Mouse (Mus musculus): ENCODE measurements around the gene Nus1.

Gene Nus1

DNA sequence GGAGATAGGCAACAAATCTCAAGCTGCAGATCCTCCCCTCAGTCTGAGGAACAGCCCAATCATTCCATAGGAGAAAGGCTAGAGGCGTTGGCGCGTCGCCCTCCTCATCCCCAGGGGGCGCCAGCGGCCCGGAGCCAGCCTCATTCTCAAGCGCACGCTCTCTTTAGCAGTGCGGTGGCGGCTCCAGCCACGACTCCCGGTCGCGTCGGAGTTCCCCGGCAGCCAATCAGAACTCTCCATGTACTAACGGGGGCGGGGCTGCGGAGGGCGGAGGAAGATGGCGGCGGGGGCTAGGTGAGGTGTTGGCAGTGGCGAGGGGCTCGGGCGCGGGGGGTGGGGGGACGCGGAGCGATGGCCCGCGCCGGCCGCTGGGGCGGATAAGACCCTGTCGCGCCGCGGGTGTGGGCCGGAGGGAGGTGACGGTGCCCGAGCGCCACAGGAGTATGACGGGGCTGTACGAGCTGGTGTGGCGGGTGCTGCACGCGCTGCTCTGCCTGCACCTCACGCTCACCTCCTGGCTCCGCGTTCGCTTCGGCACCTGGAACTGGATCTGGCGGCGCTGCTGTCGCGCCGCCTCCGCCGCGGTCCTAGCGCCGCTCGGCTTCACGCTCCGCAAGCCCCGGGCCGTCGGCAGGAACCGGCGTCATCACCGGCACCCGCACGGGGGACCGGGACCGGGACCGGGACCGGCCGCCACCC, at the start of gene Nus1:
Gene Nus1 (plus strand): TSS at position 249 of the 699 bp plus-strand sequence.
- DNase-seq (ENCODE audit: low read depth, low spot score): peak; percentile 90

- no peak for DNase-seq (ENCODE audit: low read depth, low spot score)
These were observed 49.0 kb upstream of the Nus1 start for GRCm38 (mm10) chr10:52368376-52368775.

DNA sequence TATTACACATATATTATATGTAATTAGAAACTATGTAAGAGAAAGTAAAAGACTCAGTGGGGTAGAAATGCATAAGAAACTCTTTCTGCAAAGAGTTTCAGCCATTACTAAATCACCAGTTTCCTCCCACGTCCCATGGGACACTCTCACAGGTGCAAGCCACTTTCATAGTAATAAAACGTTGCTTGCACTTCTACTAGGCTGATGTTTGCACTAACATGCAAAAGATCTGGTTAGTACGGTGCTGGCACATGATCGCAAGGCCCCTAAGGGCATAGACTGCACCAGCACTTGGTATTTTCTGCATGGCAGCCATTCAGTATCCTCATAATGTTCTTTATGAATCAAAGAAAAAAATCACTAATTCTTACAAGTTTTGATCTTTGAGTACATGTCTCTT, 43.5 kb upstream of the Nus1 start:
- no peak for DNase-seq (ENCODE audit: low read depth, low spot score)

- no peak for DNase-seq (ENCODE audit: low read depth, low spot score)
These were observed 42.7 kb upstream of the Nus1 start for GRCm38 (mm10) chr10:52374651-52375050.

DNA sequence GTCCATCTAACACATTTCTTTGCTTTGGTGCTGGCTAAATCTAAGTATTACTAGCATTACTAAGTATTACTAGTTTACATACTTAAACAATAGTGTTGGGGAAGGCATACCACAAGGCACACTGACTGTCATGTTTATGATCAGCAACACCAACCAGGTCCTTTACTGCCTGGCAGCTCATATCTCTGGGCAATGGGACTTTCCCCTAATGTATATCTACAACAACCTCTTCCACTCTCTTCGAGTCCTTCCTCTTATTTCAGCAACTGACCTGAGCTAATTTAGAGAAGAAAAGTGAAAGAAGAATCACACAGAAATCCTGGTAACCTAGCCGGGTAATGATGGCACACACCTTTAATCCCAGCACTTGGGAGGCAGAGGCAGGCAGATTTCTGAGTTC, 40.9 kb upstream of the Nus1 start:
- no peak for DNase-seq (ENCODE audit: low read depth, low spot score)

DNA sequence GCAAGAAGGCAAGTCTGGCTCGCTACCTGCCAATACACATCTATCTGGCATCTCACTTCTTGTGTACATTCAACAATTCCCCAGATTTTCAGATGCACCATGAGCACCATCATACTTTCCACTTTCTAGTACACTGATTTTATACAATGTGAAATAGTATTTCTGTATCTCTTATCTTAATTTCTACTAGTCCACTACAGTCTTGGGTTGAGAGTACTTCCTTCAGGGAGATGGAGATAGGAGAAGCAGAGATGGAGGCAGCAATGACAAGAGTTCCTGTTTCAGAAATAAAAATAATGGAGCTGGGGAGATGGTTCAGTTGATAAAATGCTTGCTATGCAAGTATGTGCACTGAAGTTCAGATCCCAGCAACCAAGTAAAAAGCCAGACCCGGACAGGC, 39.5 kb upstream of the Nus1 start:
- DNase-seq (ENCODE audit: low read depth, low spot score): no peak

DNA sequence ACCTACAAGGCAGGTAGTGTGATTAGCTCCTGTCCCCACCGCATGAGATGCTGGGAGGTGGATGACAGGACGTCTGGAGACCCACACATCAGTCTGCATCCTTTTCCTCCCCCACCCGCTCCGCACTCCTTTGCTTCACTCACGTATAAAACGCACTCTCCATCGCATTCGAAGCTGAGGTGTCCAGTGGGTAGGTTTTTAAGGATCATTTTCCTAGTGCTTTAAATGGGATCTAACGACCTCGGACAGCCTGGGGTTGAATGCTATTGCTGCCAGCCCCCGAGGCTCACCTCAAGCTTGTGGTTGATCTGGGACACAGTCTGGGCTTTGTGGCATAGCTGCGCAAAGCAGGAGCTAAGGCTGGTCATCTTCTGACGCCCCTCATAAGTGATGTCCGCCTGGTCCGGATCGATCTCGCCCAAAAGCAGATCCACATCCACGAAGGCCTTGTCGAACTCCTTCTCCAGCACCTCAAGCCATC, 36.0 kb upstream of the Nus1 start:
- DNase-seq (ENCODE audit: low read depth, low spot score): peak; percentile 16

DNA sequence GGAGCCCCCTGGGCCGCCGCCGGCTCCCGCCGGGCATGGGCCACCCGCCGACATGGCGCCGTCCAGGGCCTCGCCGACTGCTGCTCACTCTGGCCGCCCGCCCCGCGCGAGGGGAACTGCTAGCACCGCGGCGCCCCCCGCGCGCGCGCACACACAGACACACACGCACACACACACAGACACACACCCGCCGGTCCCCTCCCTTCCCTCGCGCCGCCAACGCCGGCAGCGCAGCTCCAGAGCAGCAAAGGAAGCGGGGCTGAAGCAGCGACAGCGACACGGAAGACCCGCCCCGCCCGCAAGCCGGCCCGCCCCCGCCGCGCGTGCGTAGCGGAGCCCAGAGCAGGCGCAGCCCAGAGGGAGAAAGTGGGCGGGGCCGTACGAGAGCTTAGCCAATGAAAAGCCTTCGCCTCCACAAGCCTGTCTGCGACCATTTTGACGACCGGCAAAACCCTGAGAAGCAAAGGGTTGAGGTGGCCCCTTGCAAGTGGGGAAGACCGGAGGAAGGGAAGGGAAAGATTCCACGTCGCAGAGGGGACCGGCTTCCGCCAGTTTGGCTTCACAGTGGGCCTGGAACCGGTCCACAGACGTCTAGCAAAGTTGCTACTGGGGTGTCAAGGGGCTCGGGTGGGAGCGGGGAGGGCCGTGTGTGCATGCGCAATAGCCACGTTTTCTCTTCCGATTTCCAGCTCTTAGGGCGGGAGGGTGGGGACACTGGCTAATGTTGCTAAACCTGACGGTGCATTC, 35.3 kb upstream of the Nus1 start, which contains the start of gene Gopc:
Gene Gopc (minus strand): TSS at position 280 of the 747 bp plus-strand sequence.
- DNase-seq (ENCODE audit: low read depth, low spot score): peak; percentile 91

DNA sequence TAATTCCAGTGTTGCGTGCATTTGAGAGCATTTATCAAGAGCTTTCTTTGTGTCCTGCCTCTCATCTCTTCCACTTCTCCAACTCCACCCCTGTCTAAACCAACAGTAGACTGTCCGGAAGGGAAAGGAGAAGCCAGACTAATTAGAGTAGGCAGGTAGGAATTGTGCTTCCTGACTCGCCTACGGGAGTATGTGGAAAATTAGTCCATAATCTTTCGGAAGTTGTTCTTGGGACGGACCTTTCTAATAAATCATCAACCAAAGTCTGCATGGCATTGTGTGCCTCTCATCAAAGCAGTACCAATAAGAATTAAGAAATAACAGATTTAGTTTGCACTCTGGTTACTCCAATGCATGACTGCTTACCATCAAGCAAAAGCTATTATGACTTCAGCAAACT, 34.3 kb upstream of the Nus1 start:
- no peak for DNase-seq (ENCODE audit: low read depth, low spot score)

DNA sequence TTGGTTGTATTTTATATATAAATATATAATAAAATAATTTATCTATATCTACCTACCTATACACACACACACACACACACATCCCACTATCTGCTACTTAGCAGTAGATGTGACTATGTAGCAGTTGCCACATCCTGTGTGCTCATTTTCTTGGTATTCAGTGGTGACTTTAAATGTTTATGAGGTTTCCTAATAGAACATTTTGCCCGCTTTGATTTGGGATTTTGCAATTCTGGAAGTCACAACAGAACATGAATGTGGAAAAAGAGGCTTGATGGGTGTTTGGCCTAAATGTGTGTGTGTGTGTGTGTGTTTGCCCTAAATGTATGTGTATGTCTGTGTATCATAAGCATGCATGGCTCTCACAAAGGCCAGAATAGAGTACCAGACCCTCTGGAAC, 33.8 kb upstream of the Nus1 start:
- DNase-seq (ENCODE audit: low read depth, low spot score): no peak

GRCm38 (mm10) chr10:52384823-52385610, 32.3 kb upstream of the Nus1 start:
- DNase-seq (ENCODE audit: low read depth, low spot score): peak; percentile 41

GRCm38 (mm10) chr10:52387192-52387591, 30.2 kb upstream of the Nus1 start:
- DNase-seq (ENCODE audit: low read depth, low spot score): no peak

DNA sequence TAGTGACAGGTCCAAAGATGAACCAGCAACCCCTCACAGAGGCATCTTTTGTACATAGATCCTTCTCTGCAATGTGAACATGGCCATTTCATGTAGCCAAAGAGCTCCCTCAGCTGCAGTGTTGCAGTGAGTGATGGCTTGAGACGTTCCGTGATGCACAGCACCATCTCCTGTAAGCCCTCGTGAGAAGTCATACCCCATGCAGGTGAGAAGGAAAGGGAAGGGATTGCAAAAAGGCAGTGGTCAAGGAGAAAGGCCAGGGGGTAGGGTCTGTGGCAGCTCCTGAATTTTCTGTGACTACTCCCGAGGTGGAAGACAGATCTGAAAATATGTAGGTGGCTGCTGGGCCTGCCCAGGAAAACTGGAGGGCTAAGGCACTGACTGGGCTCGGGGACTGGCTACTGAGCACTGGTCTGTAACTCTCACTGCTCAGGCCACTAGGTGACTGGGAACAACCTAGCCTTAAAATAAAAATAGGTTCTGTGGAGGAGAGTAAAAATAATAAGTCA, 28.4 kb upstream of the Nus1 start, which contains the start of gene Nepn:
Gene Nepn (plus strand): TSS at position 51 of the 509 bp plus-strand sequence.
- DNase-seq (ENCODE audit: low read depth, low spot score): no peak

GRCm38 (mm10) chr10:52389438-52389837, 27.9 kb upstream of the Nus1 start:
- no peak for DNase-seq (ENCODE audit: low read depth, low spot score)

DNA sequence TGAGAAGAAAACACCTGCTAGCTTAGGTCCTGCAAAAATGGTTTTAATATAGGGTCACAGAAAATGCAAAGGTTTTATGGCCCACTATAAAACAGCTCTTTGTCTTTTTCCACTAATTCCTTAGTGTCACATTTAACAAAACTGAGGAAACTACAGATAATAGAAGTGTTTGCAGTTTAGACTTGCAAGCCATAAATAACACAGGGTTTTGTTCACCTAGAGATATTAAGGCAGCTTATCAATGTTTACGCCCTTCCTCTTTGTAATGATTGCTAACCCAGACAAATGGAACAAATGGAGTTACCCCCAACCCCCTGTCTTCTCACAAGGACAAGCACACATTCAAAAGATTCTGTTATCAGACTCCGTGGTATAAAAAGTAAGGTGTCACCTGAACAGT, 26.1 kb upstream of the Nus1 start:
- no peak for DNase-seq (ENCODE audit: low read depth, low spot score)

DNA sequence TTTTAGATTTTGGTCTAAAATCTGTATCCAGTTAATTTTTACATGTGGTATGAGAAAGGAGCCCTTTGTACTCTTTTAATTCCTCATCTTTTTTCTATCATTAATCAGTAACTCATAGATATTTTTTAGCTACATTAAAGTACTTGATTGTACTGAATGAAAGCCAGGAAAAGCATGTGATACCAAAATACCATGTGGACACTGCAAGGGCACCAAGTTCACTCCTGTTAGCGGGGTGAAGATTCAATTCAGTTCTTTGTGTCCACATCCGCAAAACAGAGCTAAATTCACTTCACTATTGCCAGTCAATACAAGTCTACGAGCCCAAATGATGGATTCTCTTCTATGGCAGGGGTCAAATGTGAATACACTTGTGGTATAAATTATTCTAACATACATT, 20.7 kb upstream of the Nus1 start:
- no peak for DNase-seq (ENCODE audit: low read depth, low spot score)

GRCm38 (mm10) chr10:52398715-52399114, 18.6 kb upstream of the Nus1 start:
- DNase-seq (ENCODE audit: low read depth, low spot score): no peak

- no peak for DNase-seq (ENCODE audit: low read depth, low spot score)
These were observed 17.6 kb upstream of the Nus1 start for GRCm38 (mm10) chr10:52399722-52400121.

- DNase-seq (ENCODE audit: low read depth, low spot score): no peak
These were observed 12.2 kb upstream of the Nus1 start for GRCm38 (mm10) chr10:52405160-52405559.

- DNase-seq (ENCODE audit: low read depth, low spot score): no peak
These were observed 9.8 kb upstream of the Nus1 start for GRCm38 (mm10) chr10:52407526-52407925.

- DNase-seq (ENCODE audit: low read depth, low spot score): no peak
These were observed 2.3 kb upstream of the Nus1 start for GRCm38 (mm10) chr10:52415020-52415419.

DNA sequence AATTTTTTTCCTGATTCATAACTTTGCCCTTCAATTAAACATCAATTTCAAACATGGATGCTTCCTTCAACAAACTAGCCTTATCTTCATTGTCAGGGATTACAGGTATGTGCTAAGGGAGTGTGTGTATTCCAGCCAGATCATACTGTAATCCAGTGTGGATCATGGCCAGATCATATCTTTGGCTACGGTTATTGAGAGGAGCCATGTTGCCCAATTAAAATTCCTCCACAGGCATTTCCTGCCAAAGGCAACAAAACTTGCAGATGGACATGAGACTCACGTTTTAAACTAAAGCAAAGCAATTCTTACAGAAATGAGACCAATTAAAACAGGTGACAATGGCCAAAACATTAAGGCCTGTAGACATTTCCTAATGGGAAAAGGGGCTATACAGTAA, 889 bp upstream of the Nus1 start:
- DNase-seq (ENCODE audit: low read depth, low spot score): no peak

Data from retina, adult 2 months (tissue).